Comparison of ENCODE assay signal across 9 mouse cellular contexts in genomic region chr1:161463388-161464085, GRCm38 (mm10). TPM values are rescaled to one million over a fixed set of nuclear protein-coding genes. Genes with fewer than 3 reads are reported as not detected.
DNase-seq lines count a peak whose midpoint lies in the region; ATAC-seq and TF ChIP-seq lines count a peak whose summit lies in the region.
"Had no signal": no experiment of that assay in that cellular context is flagged by ENCODE, and none has a peak within 500 bp of the region (broad histone marks: within the 10 kb centered on the region; RNA-seq: fewer than 3 reads in every experiment).

No protein-coding gene starts in this region.

- WGBS in stomach, embryonic 14.5 days, result 55% methylated on average over 2 of the region's 2 CpGs
- WGBS in stomach, postnatal 0 days, result 60% methylated on average over 2 of the region's 2 CpGs
- WGBS in forebrain, postnatal 0 days, result 75% methylated on average over 2 of the region's 2 CpGs

- H3K27ac ChIP-seq in stomach, embryonic 14.5 days (ENCODE audit: low read length), result 0 out of 2 replicates have a peak overlapping the region, but pooled peaks have one; percentile 13
- H3K27ac ChIP-seq in stomach, postnatal 0 days (replicated peaks), result no peak overlapping the region
- H3K27ac ChIP-seq in gastrocnemius, adult 2 months, result peak overlapping the region; percentile 48
- H3K27ac ChIP-seq in forebrain, postnatal 0 days (ENCODE audit: low read depth, low read length), result no peak overlapping the region
- H3K27ac ChIP-seq: liver, embryonic 13.5 days had no signal

- DNase-seq in stomach, postnatal 0 days (ENCODE audit: low spot score), result no peak
- DNase-seq in gastrocnemius, adult 2 months, result peak; percentile 53
- DNase-seq in kidney, postnatal 4 days, result peak; percentile 36 to 58
- DNase-seq in skeletal muscle tissue, adult 2 months (ENCODE audit: low read depth, low spot score), result peak; percentile 76
- DNase-seq in forebrain, postnatal 0 days, result no peak
- DNase-seq in B cell, adult 2 months, result no peak
- DNase-seq: liver, embryonic 13.5 days had no signal

- no peak for TF ChIP-seq EP300 in stomach, postnatal 0 days (optimal IDR thresholded peaks at IDR 0.05)

- H3K9ac ChIP-seq in stomach, embryonic 14.5 days (replicated peaks; ENCODE audit: low read depth, low read length), result no peak overlapping the region
- H3K9ac ChIP-seq in stomach, postnatal 0 days (ENCODE audit: low read length), result no peak overlapping the region
- H3K9ac ChIP-seq in forebrain, postnatal 0 days, result no peak overlapping the region
- H3K9ac ChIP-seq: liver, embryonic 13.5 days had no signal

- H3K9me3 ChIP-seq in stomach, embryonic 14.5 days (ENCODE audit: control insufficient read depth, low read depth, low read length), result no peaks in the 10 kb centered on the region
- no peaks in the 10 kb centered on the region for H3K9me3 ChIP-seq in stomach, postnatal 0 days (ENCODE audit: control insufficient read depth, low read length)
- H3K9me3 ChIP-seq in forebrain, postnatal 0 days (ENCODE audit: low read length), result no peaks in the 10 kb centered on the region
- H3K9me3 ChIP-seq: liver, embryonic 13.5 days had no signal

- intact Hi-C loops in gastrocnemius, adult 2 months (cut with DNase I), result no loop called here

- H3K4me1 ChIP-seq in stomach, embryonic 14.5 days (ENCODE audit: control insufficient read depth, insufficient read depth, low read length), result no peaks in the 10 kb centered on the region
- no peaks in the 10 kb centered on the region for H3K4me1 ChIP-seq in stomach, postnatal 0 days (replicated peaks; ENCODE audit: control insufficient read depth, insufficient read depth)
- no peaks in the 10 kb centered on the region for H3K4me1 ChIP-seq in forebrain, postnatal 0 days (ENCODE audit: insufficient read depth)
- H3K4me1 ChIP-seq: liver, embryonic 13.5 days had no signal

- TF ChIP-seq CTCF in stomach, postnatal 0 days (IDR thresholded peaks at IDR 0.05; ENCODE audit: low read depth), result no peak
- no peak for TF ChIP-seq CTCF in gastrocnemius, adult 2 months (IDR thresholded peaks at IDR 0.05)
- no peak for TF ChIP-seq CTCF in forebrain, postnatal 0 days (IDR thresholded peaks at IDR 0.05; ENCODE audit: low read depth)

- no peak overlapping the region for H3K4me2 ChIP-seq in stomach, embryonic 14.5 days (replicated peaks; ENCODE audit: low read depth, low read length)
- no peak overlapping the region for H3K4me2 ChIP-seq in stomach, postnatal 0 days (replicated peaks; ENCODE audit: low read depth)
- H3K4me2 ChIP-seq in forebrain, postnatal 0 days (ENCODE audit: low read depth), result no peak overlapping the region
- H3K4me2 ChIP-seq: liver, embryonic 13.5 days had no signal

- H3K4me3 ChIP-seq in stomach, embryonic 14.5 days (ENCODE audit: low read depth, low read length), result no peak overlapping the region
- H3K4me3 ChIP-seq in stomach, postnatal 0 days (ENCODE audit: low read depth, low read length), result no peak overlapping the region
- no peak overlapping the region for H3K4me3 ChIP-seq in gastrocnemius, adult 2 months
- no peak overlapping the region for H3K4me3 ChIP-seq in forebrain, postnatal 0 days (ENCODE audit: low read depth, low read length)
- H3K4me3 ChIP-seq: liver, embryonic 13.5 days had no signal

- no peaks in the 10 kb centered on the region for H3K27me3 ChIP-seq in stomach, embryonic 14.5 days (ENCODE audit: control insufficient read depth, insufficient read depth, low read length)
- H3K27me3 ChIP-seq in stomach, postnatal 0 days (ENCODE audit: control insufficient read depth, insufficient read depth, low read length), result no peaks in the 10 kb centered on the region
- H3K27me3 ChIP-seq in forebrain, postnatal 0 days (ENCODE audit: insufficient read depth, low read length), result no peaks in the 10 kb centered on the region
- H3K27me3 ChIP-seq: liver, embryonic 13.5 days had no signal

- ATAC-seq in stomach, embryonic 14.5 days (ENCODE audit: insufficient number of reproducible peaks, insufficient read depth, low FRiP score, low read depth), result no peak
- ATAC-seq in stomach, postnatal 0 days (ENCODE audit: low FRiP score, low TSS enrichment), result no peak
- no peak for ATAC-seq in forebrain, postnatal 0 days

- no peaks in the 10 kb centered on the region for H3K36me3 ChIP-seq in stomach, embryonic 14.5 days (ENCODE audit: control insufficient read depth, insufficient read depth, low read length)
- no peaks in the 10 kb centered on the region for H3K36me3 ChIP-seq in stomach, postnatal 0 days (ENCODE audit: control insufficient read depth, insufficient read depth, low read length)
- H3K36me3 ChIP-seq in forebrain, postnatal 0 days (ENCODE audit: insufficient read depth), result no peaks in the 10 kb centered on the region
- H3K36me3 ChIP-seq: liver, embryonic 13.5 days had no signal

RNA-seq across cellular contexts. Expression of gene Tnfsf18, which starts 30.9 kb away (rescaled TPM):
- 0.12 TPM in 1 of 2 replicates, not detected in the other for polyA plus RNA-seq in stomach, embryonic 14.5 days (2014; fragmentation: Nextera tagmentation; extraction: Ambion mirVana)
- not detected in 2 replicates for polyA plus RNA-seq in stomach, postnatal 0 days (2015; fragmentation: Nextera tagmentation; extraction: Ambion mirVana)
- total RNA-seq in gastrocnemius, adult 2 months (2021), result not detected
- 0.08 and 0.14 TPM in 2 replicates for total RNA-seq in forebrain, postnatal 0 days (2014; rRNA removed)
- not detected in 2 replicates for polyA plus RNA-seq in forebrain, postnatal 0 days (2015; fragmentation: Nextera tagmentation; extraction: Ambion mirVana)
- polyA plus RNA-seq: liver, embryonic 13.5 days; testis, adult 2 months had no signal

Comparison
In these comparisons a context has a peak if more than half of its experiments do, and no peak if none do; other contexts are left out.
1. H3K27ac ChIP-seq: peak in stomach, embryonic 14.5 days (single experiment) and gastrocnemius, adult 2 months (single experiment); none in stomach, postnatal 0 days (single experiment) and forebrain, postnatal 0 days (single experiment).
2. DNase-seq: peak in gastrocnemius, adult 2 months (single experiment), kidney, postnatal 4 days (2 of 2) and skeletal muscle tissue, adult 2 months (single experiment); none in stomach, postnatal 0 days (single experiment), forebrain, postnatal 0 days (single experiment) and B cell, adult 2 months (0 of 2).